Mouse (Mus musculus) adrenal gland, adult 10 weeks (tissue): ENCODE results near the gene Amigo2. TPM values are rescaled to one million over a fixed set of nuclear protein-coding genes. Genes with fewer than 3 reads are reported as not detected.

Source experiments
- polyA plus RNA-seq: library from polyadenylated mRNA; stranded (reverse); fragments of 350-450 nt; fragmentation: Illumina TruSeq; extraction: RNeasy Lipid Tissue Mini Kit (QIAGEN cat#74804); gene quantifications from one replicate; pipeline ENCODE4 v1.2.3, GENCODE M21; 2014; ENCODE audit warnings: low read depth, low replicate concordance

The Amigo2 gene
- polyA plus RNA-seq, result 7.7 TPM

GRCm38 (mm10) chr15:97246911-97247790, at the start of gene Amigo2, which contains the start of gene Pced1b:
Amigo2 (minus strand) TSS chr15:97247287.
Pced1b (plus strand) TSS chr15:97247107.

Other genes with a start within 250 kb of the Amigo2 start
- 9.8 TPM for gene Slc38a4, start 191.3 kb downstream of the Amigo2 start, polyA plus RNA-seq
- 3.8 TPM for gene Pced1b, start 180 bp downstream of the Amigo2 start, polyA plus RNA-seq